Mouse (Mus musculus): ENCODE measurements around the gene Tmem136.
A peak's percentile ranks its signal among the peaks of the same experiment; 100 is the strongest.
"Not testable (repeated sequence)": the region's sequence is repeated elsewhere in the genome, so short reads cannot be mapped to it uniquely, and the experiment has no call there.

Gene Tmem136

GRCm38 (mm10) chr9:43116134-43116996 is at the start of gene Tmem136:
Tmem136 (minus strand) TSS chr9:43116570.
- peak; percentile 61 for DNase-seq

GRCm38 (mm10) chr9:43155960-43156359 is 39.6 kb upstream of the Tmem136 start:
- no peak for DNase-seq

DNA sequence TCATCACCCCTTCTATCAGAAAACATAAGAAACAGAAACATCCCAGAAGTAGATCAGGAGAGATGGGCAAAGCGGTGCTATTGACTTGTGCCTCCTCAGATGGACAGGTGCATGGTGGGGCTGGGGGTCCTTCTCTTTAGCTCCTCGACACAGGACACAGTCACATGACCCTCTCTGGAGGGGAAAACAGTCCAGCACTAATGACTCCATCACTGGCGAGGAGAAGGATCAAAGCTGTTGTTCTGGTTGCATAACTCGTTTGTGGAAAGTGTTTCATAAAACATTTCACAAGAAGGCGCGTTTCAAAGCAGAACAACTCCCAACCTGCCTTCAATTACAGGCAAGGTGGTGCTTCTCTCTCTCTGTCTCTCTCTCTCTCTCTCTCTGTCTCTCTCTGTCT is 35.4 kb upstream of the Tmem136 start:
- DNase-seq: no peak

DNA sequence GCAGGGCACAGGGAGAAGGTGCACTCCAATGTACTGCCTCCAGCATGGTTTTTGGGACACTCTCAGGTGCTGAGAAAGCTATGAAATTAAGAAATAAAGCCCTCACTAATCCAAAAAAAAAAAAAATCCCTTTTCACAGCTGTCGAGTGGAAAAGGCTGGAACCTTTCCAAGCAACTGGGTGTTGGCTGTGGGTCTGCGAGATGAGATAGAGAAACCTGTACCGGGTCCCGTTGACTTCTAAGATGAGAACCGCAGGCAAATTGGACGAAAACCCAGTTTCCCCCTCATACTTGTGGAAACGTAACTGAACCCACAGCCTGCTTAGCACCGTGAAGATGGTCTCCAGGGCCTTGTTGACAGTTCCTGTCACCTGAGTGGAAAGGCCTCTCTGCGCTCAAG is 34.6 kb upstream of the Tmem136 start:
- DNase-seq: no peak

GRCm38 (mm10) chr9:43150075-43150474 is 33.7 kb upstream of the Tmem136 start:
- peak; percentile 67 for DNase-seq

GRCm38 (mm10) chr9:43149498-43149897 is 33.1 kb upstream of the Tmem136 start:
- DNase-seq: peak; percentile 65

DNA sequence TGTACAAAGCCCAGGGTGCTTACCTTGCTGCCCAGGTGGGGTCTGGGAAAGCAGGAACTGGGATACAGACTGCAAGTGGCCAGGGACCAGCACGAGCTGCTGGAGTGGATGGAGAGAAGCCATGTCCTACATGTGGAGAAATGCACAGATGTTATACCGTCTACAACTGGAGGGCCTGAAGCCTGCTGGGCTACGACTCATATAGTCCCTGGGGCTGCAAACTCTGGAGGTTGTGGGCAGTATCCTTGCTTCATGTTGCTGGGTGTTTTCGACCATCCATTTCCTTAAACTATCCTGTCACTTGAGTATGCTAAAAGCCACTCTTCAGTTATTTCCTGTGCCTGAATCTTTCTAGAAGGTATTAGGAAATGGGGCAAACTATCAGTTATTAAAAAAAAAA is 28.8 kb upstream of the Tmem136 start:
- no peak for DNase-seq

DNA sequence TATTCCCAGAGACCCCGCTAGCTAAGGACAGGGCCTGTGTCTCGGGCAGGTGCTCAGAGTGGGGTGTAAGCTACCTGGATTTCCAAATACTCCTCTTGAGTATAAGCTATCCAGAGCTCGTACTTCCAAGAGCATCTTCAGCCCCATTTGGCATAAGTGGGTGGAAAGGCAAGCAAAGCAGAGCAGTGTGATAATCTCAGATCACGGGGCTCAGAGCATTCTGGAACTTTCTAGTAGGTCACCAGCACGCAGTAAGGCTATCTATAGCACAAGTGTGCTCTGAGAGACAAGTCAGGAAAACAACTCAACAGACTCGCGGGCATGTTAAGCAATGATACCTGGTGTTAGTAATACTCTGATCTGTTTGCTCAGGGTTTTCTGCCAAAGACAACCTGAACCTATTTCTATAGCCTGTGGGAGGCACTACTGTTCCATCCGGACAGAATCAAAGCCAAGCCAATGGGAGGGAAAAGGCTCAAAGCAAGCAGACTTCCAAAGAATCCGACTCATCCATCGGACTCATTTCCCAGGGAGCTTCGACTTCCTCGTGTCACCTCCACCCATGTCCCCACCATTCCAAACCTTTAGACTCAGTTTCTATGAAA is 27.9 kb upstream of the Tmem136 start:
- DNase-seq: no peak

DNA sequence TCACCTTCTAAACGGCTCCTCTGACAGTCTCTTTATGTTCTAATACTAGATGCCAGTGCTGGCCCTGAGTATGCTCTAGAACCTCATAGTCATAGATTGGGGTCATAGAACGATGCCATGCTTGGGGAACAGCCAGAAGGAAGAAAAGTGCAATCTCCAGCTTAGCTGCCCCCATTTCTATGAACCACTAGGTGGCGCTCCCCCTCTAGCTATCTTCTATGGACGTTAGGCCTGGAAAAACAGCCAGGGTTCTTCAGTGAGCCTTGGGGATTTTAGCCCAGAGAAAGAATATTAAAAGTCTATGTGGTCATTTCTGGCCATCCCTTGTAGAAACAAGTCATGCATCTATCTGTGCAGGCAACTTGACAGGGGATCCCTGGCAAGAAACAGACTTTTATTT is 25.5 kb upstream of the Tmem136 start:
- DNase-seq: peak; percentile 42

- DNase-seq: peak; percentile 73
These were observed 17.2 kb upstream of the Tmem136 start for GRCm38 (mm10) chr9:43133525-43133924.

- no peak for DNase-seq
These were observed 16.0 kb upstream of the Tmem136 start for GRCm38 (mm10) chr9:43132380-43132779.

DNA sequence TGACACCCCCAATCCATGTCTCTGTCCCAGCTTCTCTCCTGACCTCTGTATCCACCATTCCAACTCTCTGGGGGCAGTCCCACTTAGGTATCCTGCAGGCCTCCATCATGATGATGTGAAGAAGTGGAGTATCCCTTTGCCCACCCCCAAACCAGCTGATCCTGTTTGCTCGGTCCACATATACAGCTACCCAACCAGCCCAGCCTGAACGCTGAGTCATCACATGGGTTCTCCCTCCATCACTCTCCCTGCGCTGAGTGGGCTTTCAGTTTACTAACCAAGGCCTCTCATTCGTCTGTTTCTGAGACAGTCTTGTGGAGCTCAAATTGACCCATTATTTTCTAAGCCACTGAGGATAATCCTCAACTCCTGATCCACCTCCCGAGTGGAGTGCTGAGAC is 15.6 kb upstream of the Tmem136 start:
- DNase-seq: no peak

GRCm38 (mm10) chr9:43130684-43131083 is 14.3 kb upstream of the Tmem136 start:
- DNase-seq: no peak

DNA sequence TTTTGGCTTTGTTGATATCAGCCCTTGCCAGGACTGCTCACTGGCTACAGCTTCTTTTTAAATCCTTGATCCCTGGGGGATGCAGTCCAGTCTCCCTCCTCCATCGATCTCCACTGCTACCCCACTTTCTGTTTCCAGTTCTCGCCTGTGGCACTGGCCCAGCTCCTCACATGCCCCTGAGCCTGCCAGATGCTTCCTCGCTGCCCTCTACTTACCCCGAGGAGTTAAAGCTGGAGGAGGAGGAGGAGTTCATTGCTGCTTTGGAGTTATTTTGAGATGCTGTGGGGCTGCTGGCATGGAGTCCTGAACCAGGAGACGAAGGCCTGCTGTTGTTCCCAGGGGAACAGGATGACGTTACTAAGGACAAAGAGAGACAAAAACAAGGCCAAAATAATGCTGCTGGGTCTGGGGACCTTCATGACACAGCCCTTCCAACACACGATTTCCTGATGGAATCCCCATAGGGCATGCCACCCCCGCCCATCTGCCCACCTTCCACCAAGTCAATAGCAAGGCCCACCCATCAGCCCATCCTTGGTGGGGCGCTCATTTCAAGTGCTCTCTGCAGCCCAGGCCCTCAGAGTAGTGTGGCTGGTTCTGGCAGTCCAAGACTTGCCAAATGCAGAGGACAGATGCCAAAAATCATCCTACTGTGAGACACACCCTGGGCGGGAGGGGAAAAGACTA is 10.9 kb upstream of the Tmem136 start:
- DNase-seq: peak; percentile 60

GRCm38 (mm10) chr9:43122379-43122778 is 6.0 kb upstream of the Tmem136 start:
- no peak for DNase-seq

DNA sequence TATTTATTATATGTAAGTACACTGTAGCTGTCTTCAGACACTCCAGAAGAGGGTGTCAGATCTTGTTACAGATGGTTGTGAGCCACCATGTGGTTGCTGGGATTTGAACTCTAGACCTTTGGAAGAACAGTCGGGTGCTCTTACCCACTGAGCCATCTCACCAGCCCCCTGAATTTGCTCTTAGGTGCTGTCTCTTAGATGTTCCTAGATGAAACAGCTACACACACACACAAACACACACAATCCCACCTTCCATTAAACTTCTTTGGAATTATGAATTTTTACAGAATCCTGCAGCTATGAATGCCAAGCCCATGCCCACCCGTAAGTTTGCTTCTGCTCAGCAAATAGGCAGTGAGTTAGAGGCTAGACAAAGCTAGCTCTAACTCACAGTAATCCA is 5.6 kb upstream of the Tmem136 start:
- not testable (repeated sequence) for DNase-seq

DNA sequence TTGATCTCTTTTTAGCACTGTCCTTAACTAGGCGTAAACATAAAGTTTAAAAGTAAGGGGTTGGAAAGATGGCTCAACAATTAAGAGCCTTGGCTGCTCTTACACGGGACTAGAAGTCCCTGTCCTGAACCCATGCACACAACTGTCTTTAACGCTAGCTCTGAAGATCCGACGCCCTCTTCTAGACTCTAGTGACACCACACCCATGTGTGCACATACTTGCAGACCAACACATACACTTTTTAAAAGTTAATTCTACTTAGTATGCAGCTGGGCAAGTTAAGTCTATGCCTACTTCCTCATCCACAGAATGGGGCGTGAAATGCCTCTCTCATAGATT is 597 bp upstream of the Tmem136 start:
- DNase-seq: no peak

GRCm38 (mm10) chr9:43115431-43116133 is 788 bp downstream of the Tmem136 start:
- peak; percentile 51 for DNase-seq

DNA sequence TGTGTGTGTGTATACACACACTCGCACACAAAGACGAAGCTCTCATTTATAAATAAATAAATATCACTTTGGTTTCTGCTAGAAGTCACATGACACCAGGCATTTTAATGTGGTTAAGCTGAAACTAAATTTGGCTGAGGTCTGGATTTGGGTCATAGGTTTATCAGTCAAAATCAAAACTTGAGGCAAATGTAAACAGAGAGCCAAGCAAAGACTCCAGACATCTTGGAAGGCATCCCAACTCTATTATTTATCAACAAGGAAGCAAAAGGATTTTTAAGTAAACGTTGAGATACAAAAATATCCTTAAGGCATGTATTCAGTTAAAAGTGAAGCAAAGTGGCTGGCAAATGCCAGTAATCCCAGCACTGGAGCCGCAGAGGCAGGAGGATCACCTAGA is 1.5 kb downstream of the Tmem136 start:
- no peak for DNase-seq

- DNase-seq: no peak
These were observed 5.9 kb downstream of the Tmem136 start for GRCm38 (mm10) chr9:43110286-43110980.

DNA sequence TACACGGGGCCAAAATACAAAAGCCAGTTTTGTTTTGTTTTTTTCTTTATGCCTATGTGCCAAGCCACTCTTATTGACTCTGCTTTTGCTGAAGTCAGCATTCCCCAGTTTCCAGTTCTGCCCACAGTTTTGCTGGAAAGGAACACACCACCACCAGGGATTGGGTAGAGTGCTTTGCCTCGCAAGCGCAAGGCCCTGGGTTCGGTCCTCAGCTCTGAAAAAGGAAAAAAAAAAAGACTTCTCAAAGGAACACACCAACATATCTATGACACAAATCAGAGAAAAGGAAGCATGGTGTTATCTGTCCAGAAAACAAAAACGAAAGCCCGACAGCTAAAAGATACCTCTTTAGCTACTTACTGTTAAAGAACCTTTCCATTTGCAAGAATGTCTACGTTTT is 7.2 kb downstream of the Tmem136 start:
- DNase-seq: no peak

GRCm38 (mm10) chr9:43108721-43109120 is 7.6 kb downstream of the Tmem136 start:
- DNase-seq: no peak

DNA sequence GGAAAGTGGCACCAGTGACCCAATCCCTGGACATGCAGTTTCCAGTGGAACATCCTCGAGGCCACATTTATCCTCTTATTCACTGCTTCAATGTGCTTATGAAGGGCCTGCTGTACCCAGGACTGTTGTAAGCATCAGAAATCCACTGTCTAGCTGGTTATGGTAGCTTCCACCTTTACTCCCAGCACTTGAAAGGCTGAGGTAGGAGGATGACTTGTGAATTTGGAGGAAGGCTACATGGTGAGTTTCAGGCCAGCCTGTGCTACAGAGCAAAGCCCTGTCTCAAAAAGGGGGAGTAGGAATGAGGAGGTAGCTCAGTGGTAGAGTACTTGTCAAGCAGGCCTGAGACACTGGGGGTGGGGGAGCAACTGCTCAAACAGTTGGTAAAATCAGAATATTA is 8.3 kb downstream of the Tmem136 start:
- DNase-seq: no peak
